Mouse (Mus musculus): ENCODE measurements around the gene 4931406C07Rik.

4931406C07Rik gene

GRCm38 (mm10) chr9:15288402-15288801 is 17.8 kb downstream of the 4931406C07Rik start:
- no peak for DNase-seq (ENCODE audit: low read depth)

GRCm38 (mm10) chr9:15287846-15288245 is 18.4 kb downstream of the 4931406C07Rik start:
- DNase-seq (ENCODE audit: low read depth), result no peak

GRCm38 (mm10) chr9:15285443-15285842 is 20.8 kb downstream of the 4931406C07Rik start:
- DNase-seq (ENCODE audit: low read depth), result no peak

DNA sequence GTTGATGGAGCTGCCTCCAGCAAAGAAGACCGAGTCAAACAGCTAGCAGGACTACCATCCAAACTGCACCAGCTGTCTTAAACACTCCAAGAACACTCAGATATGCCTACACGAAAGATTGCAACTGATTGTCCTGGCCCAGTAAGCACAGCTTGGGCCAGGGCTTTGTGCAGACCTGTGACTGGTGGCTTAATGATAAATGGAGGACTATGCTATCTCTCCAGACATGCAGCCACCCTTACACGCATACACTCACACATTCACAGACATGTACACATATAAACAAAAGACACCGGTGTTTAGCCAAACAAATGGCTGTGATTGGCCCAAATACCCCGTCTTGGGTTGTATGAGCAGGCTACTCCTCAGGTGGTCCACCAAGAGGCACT is 25.8 kb downstream of the 4931406C07Rik start:
- no peak for DNase-seq (ENCODE audit: low read depth)

- DNase-seq (ENCODE audit: low read depth), result peak; percentile 86
Observed at GRCm38 (mm10) chr9:15279649-15280490, 26.4 kb downstream of the 4931406C07Rik start, which contains the start of gene Med17. Gene Med17 (minus strand): TSS chr9:15279931.

GRCm38 (mm10) chr9:15279139-15279648 is 27.1 kb downstream of the 4931406C07Rik start:
- DNase-seq (ENCODE audit: low read depth), result no peak

DNA sequence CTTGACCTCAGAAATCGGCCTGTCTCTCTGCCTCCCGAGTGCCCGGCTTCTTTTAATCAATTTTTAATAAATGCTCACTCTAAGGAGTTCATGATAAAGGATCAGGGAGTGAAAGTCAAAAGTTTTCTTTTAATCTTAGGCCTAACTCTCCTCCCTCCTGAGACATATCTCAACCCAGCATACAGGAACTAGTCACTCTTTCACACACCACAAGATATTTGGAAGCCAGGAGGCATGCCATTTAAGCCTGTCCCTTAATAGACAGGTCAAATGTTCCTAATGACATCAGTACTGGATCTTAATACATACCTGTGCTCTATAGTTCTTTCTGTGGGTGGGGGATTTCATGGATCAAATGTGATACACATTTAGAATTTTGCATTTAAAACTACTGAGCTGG is 27.9 kb downstream of the 4931406C07Rik start:
- DNase-seq (ENCODE audit: low read depth), result no peak

DNA sequence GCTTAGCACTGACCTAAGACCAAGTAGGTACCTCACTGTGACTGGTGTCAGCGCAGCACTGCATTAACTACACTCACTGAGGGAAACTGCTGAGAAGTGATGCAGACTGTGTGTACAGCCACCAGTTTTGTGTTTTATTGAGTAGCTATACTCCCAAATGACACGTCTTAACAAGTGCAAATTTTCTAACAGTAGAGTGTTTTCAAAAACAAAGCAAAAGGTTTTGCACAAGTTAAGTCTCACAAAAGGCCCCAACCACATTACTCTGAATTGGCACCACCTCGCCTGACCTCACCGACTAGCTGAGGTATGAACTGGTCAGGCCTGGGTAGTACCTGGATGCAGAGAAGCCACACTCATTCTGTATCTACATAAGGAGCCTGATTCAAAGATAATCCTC is 29.4 kb downstream of the 4931406C07Rik start:
- no peak for DNase-seq (ENCODE audit: low read depth)

- no peak for DNase-seq (ENCODE audit: low read depth)
Observed at GRCm38 (mm10) chr9:15273981-15274380, 32.3 kb downstream of the 4931406C07Rik start.

DNA sequence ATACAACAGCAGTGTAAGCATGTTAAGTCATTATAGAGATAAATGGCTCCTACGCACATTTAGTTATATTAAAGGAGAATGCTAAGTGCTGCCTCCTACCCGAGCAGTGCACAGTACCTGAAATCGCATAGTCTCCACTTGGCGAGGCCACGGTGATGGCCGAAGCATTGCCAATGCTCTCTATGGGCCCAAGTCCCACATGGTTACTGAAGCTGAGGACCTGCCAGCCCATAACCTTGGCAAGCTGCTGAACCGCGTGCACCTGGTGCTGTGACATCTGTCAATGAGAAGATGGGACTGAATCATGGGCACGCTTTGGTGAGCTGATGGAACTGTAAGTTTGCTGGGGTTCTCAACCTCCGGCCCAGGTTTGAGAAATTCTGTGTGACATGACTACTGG is 42.8 kb downstream of the 4931406C07Rik start:
- no peak for DNase-seq (ENCODE audit: low read depth)

- DNase-seq (ENCODE audit: low read depth), result no peak
Observed at GRCm38 (mm10) chr9:15261980-15262379, 44.3 kb downstream of the 4931406C07Rik start.

GRCm38 (mm10) chr9:15256214-15256613 is 50.0 kb downstream of the 4931406C07Rik start:
- no peak for DNase-seq (ENCODE audit: low read depth)

DNA sequence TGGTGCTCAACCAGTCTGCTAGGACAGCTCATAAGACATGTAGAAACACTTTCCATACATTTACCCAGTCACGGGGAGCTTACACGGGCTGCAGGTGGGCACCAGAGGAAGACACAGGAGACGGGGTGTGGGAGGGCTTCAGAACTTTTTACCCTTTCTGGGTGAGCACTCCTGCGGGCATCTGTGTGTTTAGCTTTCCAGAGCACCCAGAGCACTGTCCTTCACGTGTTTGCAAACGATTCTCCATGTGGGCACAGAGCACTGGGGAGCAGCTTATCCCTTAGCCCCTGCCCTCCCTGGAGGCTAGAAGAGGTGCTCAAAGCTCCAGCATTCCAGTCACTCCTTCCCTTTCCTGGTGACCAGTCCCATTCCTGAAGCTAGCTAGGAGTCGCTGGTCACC is 51.7 kb downstream of the 4931406C07Rik start:
- DNase-seq (ENCODE audit: low read depth), result no peak

DNA sequence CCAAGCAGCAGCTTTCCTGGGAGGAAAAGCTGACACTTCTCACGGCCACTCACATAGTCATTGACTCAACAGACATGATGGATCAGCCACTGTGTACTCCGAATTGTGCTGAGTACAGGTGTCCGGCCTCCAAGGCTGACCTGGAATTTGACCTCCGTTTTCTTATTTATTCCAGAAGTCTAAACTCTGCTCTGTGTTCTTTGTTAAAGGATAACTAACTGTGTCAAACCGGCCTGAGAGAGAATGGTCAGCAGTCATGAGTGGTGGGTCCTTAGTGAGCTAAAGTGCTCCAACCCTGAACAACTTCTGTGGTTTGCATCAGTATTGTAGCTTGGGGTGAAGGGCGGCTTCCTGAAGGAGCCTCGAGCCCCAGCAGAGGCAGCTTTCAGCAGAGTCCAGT is 54.1 kb downstream of the 4931406C07Rik start:
- no peak for DNase-seq (ENCODE audit: low read depth)

GRCm38 (mm10) chr9:15250376-15250775 is 55.9 kb downstream of the 4931406C07Rik start:
- no peak for DNase-seq (ENCODE audit: low read depth)

DNA sequence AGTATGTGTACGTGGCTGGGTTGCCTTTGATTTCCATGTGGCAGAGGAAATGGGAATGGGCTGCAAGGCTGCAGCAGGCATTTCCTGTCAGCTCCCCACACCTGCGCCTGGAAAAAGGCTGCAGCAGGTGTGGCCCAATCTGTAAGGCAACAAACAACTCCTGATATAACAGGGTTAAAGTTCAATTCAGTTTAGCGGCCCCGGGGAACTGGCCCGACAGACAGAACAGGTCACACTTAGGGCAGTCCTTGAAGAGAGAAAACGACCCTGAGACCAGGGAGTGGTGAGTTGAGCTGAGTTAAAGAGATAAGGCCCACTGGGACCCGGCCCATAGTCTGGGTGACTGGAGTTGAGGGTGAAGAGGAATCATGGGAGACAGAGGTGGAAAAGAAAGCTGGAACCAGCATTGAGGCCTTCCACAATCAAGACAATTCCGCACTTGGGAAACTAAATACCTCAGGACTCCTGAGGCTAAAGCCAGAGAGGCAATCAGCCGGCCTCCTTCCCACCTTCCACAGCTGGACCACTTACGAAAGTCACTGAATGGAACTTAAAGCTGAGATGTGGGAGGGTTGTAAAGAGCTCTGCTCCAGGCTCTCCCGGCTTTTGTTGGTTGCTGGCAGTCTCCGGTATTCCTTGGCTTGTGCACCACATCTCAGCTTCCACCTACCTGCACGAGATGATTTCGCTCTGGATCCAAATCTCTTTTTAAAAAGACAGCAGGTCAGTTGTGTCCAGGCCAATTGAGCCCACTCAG is 60.8 kb downstream of the 4931406C07Rik start:
- DNase-seq (ENCODE audit: low read depth), result no peak

DNA sequence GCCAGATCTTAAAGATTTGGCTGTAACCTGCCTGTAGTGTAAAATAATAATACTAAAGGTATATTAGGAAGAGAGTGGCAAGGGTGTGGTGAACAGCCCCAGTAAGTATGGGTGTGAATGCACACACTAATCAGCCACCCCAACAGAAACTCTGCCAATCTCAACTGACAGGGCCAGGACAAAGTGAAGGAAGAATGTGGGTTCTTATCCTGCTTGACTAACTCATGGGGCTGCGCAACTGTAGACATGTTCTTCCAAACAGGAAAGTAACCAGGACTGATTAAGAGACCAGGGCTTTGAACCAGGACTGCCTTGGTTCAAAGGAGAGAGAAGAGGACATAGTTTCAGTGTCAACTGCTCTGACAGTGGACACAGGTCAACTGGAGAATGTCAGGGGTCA is 64.1 kb downstream of the 4931406C07Rik start:
- no peak for DNase-seq (ENCODE audit: low read depth)

- peak; percentile 28 for DNase-seq (ENCODE audit: low read depth)
Observed at GRCm38 (mm10) chr9:15241596-15241939, 64.7 kb downstream of the 4931406C07Rik start.

DNA sequence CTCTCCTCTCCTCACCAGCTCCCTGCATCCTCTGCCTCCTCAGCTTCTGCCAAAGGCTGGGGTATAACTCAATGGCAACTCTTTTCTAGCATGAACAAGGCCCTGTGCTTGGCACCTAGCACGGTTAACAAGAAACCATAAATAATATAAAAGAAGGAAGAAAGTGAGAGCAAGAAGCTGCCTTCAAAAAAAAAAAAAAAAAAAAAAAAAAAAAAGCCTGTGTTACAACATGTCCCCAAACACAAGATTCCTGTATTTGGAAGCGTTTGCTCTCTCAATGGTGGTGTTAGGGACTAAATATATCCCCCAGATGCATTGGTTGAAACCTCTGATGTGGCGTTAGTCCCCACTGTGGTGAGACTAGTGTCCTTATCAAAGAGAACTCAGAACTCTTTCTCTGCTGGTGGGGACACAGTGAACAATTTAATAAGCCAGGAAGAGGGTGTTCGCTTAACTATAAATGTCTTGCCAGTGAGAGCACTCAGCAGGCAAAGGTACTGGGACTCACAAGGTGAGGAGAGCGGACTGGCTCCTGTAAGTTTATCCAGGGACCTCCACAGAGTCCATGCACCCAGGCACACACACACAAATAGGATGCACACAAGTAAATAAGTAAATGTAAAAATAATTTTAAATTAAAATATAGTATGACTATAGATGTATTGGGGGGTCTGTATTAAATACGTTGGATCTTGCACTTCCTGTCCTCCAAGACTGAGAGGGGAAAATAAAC is 65.2 kb downstream of the 4931406C07Rik start:
- DNase-seq (ENCODE audit: low read depth), result no peak

DNA sequence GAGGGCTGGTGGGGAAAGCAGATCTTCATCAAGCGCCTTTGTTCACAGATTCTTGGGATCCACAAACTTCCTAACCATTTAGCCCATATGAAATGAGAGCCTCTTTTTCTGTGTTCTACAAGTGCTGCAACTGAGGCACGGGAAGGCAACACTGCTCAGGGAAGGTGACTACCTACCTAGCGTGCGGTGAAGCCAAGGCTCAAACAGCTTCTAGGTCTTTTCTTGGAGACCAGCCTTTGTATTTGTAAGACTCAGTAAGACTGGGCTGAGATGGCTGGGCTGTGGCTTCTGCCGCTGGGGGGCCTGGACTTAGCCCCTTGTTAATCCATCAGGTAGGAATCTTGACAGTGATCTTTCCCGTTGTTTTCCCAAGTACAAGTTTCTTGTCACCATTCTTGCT is 66.2 kb downstream of the 4931406C07Rik start:
- no peak for DNase-seq (ENCODE audit: low read depth)

DNA sequence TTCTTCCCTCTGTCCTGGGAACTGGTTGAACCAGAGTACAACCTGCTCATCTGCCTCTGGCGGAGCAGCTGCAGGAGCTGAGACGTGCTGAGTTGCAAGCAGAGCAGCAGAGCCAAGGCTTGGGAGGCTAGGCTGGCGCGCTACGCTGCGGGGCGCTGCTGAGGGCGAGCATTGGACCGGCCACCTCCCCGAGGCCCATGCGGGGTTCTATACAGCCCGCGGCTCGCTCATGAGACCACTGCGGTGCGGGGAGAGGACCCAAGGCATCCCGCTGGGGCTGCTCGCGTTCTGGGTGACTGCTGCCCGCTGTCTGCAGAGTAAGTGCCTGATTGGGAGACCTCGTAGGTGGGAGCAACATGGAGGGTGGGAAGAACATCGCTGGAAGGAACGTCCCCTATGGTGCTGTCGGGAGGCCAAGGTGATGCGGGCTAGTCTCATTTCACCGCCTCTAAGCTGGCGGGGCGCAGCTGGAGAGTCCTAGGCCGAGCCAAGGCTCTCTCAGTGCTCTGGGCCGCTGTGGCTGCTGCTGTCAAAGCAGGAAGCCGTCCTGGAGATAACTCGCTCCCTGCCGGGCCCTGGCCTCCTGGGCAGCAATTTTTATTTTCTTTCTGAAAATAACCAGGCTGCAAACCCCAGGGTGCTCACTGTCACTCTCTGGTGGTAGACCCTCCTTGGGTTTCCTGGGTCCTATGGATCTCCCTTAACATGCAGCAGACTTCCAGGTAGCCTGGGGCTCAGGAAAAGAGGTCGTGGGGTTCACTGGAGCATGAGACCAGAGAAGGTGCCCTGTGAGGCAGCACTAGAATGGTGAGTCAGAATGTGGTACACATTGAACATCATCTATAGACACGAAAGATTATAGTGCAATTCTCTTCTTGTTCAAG is 67.0 kb downstream of the 4931406C07Rik start, which contains the start of gene Vstm5:
TSS of gene Vstm5 (plus strand) at position 4 of the 884 bp plus-strand sequence.
- peak; percentile 6 for DNase-seq (ENCODE audit: low read depth)
